Mouse (Mus musculus) adrenal gland (tissue): ENCODE data around the gene Stk38l.

Experiments
- intact Hi-C: fragments of 180-260 bp; cut with DNase I; formaldehyde crosslinking; loops from one replicate; pipeline ENCODE4 v1.15.1; 2025
- long read RNA-seq, 2 experiments: library from polyadenylated mRNA; unstranded; transcript quantifications; one replicate each; pipeline ENCODE4 v2.0.0; 2020; ENCODE audit warnings: borderline replicate concordance in 1 of 2; ENCODE audit not compliant: insufficient replicate concordance in 1 of 2

Stk38l gene
- long read RNA-seq, experiment 1, full-length matches to known transcripts: 2 of 3 reads
- long read RNA-seq, experiment 1, partial matches to known transcripts: 0 of 3 reads
- long read RNA-seq, experiment 1, other reads (novel, unspliced or antisense): 1 of 3 reads
- long read RNA-seq, experiment 2, full-length matches to known transcripts: 3 of 8 reads
- long read RNA-seq, experiment 2, partial matches to known transcripts: 1 of 8 reads
- long read RNA-seq, experiment 2, other reads (novel, unspliced or antisense): 4 of 8 reads

- intact Hi-C loops: no loop called here
Measured at GRCm38 (mm10) chr6:146724581-146725383, at the start of gene Stk38l. TSS of gene Stk38l (plus strand) at chr6:146724995.

DNA sequence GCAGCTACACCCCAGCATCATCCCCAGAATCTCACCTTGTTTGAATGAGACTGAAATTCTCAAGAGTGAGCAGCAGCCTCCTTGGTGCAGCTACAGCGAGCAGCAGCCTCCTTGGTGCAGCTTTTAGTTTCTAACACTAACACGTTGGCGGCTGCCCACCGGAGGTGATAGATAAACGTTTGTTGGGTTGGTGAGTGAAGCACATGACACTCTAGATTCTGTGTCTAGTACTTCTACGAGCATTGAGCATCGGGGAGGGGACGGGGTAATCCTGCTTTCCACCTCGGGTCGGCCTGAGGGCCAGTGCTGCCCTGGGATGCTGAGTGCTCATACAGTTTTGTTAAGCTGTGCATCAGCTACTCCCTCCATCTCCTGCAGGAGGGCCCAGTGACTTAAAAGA, 47.9 kb upstream of the Stk38l start:
- intact Hi-C loops: no loop called here

DNA sequence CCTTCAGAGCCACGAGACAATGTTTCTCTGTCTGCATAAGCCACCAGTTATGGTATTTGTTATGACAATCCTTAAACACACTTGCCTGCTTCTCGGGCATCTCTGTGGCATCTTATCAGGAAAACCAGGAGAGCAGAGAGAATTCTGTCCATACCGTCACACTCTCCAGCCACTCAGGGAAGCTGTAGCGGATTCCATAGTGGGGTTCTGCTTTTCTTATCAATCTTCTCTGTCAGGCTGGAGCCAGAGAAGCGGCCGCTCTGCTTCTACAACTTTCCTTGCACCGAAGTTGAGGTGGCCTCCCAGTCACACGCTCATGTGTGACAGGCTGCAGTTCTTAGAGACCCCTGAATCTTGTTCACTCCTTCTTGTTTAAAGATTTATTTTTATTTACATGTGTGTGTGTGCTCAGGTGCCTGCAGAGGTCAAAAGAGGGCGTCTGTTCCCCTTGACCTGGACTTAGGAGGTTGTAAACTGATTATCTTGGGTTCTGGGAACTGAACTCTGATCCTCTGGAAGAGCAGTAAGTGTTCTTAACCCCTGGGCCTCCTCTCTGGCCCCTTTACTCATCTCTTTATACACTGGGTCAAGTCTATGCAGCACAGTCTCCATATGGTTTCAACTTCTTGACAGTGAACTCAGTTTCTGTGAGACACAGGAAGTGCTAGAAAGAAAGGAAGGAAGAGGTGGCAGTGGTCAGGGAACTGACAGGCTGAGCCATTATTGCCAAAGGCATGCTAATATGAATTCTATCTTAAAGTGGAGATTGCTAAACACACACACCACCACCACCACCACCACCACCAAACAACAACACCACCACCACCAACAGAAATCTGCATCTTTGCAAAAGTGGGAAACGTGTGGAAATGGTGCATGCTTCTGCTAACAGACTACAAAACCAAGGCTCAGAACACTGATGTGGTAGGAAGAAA, 46.4 kb upstream of the Stk38l start:
- intact Hi-C loops: no loop called here

DNA sequence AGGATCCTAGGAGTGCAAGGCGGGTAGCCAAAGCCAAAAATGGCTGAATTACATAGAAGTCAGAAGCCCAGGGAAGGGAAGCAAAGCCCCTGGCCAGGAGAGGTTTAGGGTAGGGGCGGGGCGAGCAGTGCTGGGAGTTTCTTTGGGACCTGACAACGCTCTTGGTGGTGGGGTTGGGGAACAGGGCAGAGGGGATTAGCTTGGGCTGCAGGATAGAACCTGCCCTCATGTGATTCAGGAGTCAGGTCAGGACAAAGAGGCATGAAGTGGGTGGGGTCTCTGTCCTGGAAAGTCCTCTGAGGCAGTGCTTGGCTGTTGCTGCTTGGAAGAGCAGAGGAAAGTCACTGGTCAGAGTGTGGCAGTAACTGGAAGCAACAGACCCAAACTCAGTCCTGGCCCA, 40.9 kb upstream of the Stk38l start:
- intact Hi-C loops: no loop called here

DNA sequence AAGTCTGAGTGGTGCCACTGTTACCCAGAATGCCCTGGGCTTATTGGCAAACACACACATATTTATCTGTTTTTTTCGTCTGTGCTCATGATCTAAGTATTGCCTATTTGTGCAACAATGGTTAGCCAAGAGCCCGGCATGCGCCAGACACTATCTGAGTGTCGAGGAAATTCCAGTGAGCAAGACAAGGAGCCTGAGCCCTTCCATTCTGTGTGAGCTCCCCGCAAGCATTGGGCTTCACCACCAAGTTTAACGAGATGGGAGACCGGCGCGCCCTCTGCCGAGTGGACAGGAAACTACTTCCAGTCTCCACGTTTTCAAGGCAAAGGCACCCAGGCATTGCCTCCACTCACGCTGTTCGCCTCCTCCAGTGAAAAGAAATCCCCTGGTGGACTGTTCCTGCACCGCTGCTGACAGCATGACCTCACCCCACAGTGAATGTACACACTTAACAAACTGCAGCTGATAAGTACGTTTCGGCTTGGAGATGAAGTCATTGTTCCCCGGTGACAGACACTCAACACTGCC, 39.0 kb upstream of the Stk38l start:
- intact Hi-C loops: no loop called here

GRCm38 (mm10) chr6:146686463-146687196, 38.2 kb upstream of the Stk38l start:
- intact Hi-C loops: no loop called here

DNA sequence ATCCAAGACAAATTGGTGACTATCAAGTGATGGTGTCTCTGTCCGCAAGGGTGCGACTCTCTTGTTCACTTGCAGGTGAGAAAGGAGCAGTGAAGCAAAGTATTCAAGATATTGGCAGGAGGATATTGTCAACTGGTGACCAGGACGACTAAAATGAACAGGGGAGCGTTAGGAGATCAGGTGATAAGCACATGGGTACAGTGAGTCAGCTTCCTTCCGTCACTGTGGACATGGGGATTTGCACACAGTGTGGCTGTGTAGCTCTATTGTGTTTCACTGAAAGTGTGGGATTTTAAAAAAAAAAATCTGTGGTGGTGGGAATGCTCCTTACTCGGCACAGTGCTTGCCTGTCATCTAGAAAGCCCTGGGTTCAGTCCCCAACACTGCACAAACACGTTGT, 36.8 kb upstream of the Stk38l start:
- intact Hi-C loops: no loop called here

DNA sequence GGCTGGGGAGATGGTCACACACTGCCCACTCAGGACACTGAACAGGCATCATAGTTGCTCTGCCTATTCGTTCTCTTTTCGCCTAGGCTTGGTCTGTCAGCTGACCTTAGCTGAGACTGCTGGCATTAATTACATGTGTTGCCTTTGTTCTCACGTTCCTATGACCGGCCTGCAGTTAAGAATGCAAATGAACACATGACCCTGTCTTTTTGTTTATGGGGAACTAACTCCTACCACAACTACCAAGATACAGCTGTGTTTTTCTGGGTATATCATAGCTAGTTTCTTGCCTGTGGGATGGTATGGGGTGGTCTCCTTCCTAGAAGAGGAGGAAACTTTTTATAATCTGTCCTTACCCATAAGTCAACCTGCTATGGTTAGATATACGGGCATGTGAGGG, 35.9 kb upstream of the Stk38l start:
- intact Hi-C loops: no loop called here

- intact Hi-C loops: no loop called here
Measured at GRCm38 (mm10) chr6:146697767-146698166, 27.0 kb upstream of the Stk38l start.

DNA sequence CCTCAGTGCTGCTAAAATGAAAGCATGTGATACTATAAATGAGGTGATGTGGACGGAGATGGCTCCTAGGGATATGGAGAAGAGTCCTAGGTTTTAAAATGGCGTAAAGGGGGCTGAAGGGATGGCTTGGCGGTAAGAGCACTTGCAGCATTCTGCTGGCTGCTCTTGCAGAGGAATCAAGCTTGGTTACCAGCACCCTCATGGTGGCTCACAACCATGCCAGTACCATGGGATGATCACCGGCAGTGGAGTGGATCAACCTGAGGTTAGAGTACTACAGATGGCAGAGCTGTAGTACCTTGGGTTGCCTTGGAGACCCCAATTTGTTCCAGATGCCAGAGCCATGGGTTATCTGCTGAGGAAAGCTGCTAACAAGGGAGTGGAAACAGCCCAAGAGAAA, 26.4 kb upstream of the Stk38l start:
- intact Hi-C loops: no loop called here

GRCm38 (mm10) chr6:146700461-146700860, 24.3 kb upstream of the Stk38l start:
- intact Hi-C loops: no loop called here

- intact Hi-C loops: no loop called here
Measured at GRCm38 (mm10) chr6:146702126-146702881, 22.5 kb upstream of the Stk38l start.

DNA sequence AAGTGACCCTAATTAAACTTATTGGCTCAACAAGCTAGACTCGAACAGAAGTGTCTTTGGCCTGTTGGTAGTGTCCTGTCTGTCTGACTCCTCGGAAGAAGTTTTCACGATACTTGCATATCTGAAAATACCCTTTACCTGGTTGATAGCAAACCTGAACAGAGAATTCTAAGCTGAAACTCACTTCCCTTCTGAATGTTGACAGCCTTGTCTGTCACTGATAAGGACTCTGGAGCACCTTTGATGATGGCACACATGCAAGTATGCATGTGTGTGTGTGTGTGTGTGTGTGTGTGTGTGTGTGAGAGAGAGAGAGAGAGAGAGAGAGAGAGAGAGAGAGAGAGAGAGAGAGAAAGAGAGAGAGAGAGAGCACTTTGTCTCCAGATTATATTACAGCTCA, 21.4 kb upstream of the Stk38l start:
- intact Hi-C loops: no loop called here

- intact Hi-C loops: no loop called here
Measured at GRCm38 (mm10) chr6:146705631-146706030, 19.2 kb upstream of the Stk38l start.

GRCm38 (mm10) chr6:146719606-146720005, 5.2 kb upstream of the Stk38l start:
- intact Hi-C loops: no loop called here

- intact Hi-C loops: no loop called here
Measured at GRCm38 (mm10) chr6:146723805-146724204, 990 bp upstream of the Stk38l start.

GRCm38 (mm10) chr6:146725384-146725791, 593 bp downstream of the Stk38l start:
- intact Hi-C loops: no loop called here

DNA sequence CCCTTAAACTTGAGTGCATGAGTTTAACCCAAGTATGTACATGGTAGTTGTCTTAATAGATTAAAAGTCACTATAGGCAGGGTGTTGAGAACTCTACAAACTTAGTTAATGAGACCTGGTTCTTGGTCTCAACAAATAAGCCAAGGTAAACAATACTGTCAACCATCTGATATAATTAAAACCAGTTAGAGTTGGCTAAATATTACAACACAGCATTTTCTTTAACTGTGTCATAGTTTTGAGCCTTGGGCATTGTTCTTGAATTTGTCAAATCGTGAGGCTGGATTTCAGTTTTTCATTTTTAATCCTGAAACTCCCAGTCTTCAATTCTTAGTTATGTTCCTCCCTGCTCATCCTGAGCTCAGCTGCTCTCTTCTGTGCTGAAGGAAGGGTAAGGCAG, 6.2 kb downstream of the Stk38l start:
- intact Hi-C loops: no loop called here

- intact Hi-C loops: no loop called here
Measured at GRCm38 (mm10) chr6:146731692-146732091, 6.9 kb downstream of the Stk38l start.

GRCm38 (mm10) chr6:146732232-146732631, 7.4 kb downstream of the Stk38l start:
- intact Hi-C loops: no loop called here
